Mouse (Mus musculus) megakaryocyte, embryonic 14.5 days (primary cell): ENCODE measurements at regions not wholly inside any gene's neighbourhood (a gene's known extent, or its start where the extent isn't known, plus 50 kb on each side); places are given as distances from the start of the nearest gene placed in this dataset.

Experiments
- H3K27me3 ChIP-seq: replicated peaks from 2 replicates; pipeline ENCODE3; 2012; ENCODE audit warnings: inconsistent platforms
- H3K36me3 ChIP-seq: replicated peaks from 2 replicates; pipeline ENCODE3; 2012; ENCODE audit warnings: low read length, inconsistent platforms, mixed read lengths
- H3K4me1 ChIP-seq: 2 replicates; pipeline ENCODE4 v1.6.1; 2012; ENCODE audit warnings: inconsistent platforms
- H3K4me3 ChIP-seq: replicated peaks from 2 replicates; pipeline ENCODE3; 2012; ENCODE audit warnings: moderate library complexity, mild to moderate bottlenecking, inconsistent platforms
- H3K9me3 ChIP-seq: 2 replicates; pipeline ENCODE4 v1.6.1; 2012; ENCODE audit warnings: inconsistent platforms
- FLI1 ChIP-seq: IDR thresholded peaks from 2 replicates; pipeline ENCODE4 v1.6.1; 2012; ENCODE audit warnings: low read length, inconsistent platforms, mixed read lengths
- GATA1 ChIP-seq: IDR thresholded peaks from 3 replicates; pipeline ENCODE4 v1.6.1; 2012; ENCODE audit warnings: mixed read lengths, low read length, inconsistent platforms, borderline replicate concordance

DNA sequence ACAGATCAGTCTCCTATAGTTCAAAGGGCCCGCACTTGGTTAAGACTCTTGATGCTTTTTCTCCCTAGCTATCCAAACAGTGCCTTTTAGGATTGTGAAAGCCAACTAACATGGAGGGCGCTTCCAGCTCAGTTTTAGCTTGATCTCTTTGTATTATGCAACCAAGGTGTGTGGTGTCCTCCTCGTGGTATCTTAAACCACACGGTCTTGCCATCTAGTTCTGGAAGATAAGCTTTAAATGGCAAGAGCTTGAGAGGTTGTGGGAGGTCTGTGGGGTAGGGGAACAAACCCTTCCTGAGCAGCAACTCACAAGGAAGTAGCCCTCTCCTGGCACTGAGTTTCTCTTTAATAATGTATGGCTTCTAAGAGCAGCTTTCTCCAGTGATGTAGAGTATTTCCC lies 241.5 kb downstream of the Csl start:
- Histone ChIP-seq H3K27me3 (no peaks in the 10 kb centered on the region), H3K4me3 (no peak overlapping the region), H3K9me3 (peaks cover 7% of the 10 kb centered on the region; the same call in 1 of the 2 replicates), H3K36me3 (no peaks in the 10 kb centered on the region), H3K4me1 (no peaks in the 10 kb centered on the region)
- no peak for TF ChIP-seq FLI1
- TF ChIP-seq GATA1, result no peak

DNA sequence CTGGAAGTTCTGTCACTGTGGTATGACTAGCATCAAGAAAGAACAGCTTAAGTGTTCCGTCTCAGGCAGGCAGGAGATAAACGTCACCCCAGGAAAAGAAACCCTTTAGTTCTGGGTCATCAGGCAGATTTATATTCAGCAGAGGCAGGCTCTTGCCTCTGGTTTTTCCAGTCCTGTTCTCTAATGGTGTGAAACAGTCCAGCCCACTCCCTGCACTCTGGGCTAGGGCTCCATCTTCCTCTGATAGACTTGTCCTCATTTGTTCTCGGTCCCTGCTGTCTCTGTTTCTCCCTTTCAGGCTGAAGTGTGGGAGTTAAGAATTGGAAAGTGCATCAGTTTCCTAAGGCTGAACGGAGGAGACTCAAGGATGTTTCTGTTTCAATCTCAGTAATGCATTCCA lies 240.0 kb downstream of the Csl start:
- Histone ChIP-seq H3K27me3 (no peaks in the 10 kb centered on the region), H3K4me1 (no peaks in the 10 kb centered on the region), H3K9me3 (peaks cover 16% of the 10 kb centered on the region), H3K4me3 (no peak overlapping the region), H3K36me3 (no peaks in the 10 kb centered on the region)
- no peak for TF ChIP-seq FLI1
- TF ChIP-seq GATA1, result no peak

DNA sequence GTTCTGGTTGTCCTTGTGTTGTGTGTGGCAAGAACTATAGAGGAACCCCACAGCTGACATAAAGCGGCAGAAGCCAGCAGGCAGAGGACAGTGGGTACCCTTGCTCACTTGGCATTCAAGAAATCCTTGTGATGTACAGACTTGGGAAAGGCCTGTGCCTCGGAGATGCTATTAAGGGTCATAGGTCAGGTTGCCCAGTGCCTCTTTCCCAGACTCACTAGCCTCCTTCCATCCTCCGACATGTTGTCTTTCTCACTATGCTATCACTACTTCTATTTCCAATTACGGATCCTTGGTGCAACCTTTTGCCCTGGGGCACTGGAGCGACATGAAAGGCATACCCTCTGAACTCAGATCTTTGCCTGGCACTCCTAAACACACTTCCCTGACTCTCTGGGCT lies 235.6 kb downstream of the Csl start:
- no peak for TF ChIP-seq FLI1
- TF ChIP-seq GATA1, result no peak
- Histone ChIP-seq H3K9me3 (peaks cover 16% of the 10 kb centered on the region), H3K36me3 (no peaks in the 10 kb centered on the region), H3K4me1 (no peaks in the 10 kb centered on the region), H3K27me3 (no peaks in the 10 kb centered on the region), H3K4me3 (no peak overlapping the region)

DNA sequence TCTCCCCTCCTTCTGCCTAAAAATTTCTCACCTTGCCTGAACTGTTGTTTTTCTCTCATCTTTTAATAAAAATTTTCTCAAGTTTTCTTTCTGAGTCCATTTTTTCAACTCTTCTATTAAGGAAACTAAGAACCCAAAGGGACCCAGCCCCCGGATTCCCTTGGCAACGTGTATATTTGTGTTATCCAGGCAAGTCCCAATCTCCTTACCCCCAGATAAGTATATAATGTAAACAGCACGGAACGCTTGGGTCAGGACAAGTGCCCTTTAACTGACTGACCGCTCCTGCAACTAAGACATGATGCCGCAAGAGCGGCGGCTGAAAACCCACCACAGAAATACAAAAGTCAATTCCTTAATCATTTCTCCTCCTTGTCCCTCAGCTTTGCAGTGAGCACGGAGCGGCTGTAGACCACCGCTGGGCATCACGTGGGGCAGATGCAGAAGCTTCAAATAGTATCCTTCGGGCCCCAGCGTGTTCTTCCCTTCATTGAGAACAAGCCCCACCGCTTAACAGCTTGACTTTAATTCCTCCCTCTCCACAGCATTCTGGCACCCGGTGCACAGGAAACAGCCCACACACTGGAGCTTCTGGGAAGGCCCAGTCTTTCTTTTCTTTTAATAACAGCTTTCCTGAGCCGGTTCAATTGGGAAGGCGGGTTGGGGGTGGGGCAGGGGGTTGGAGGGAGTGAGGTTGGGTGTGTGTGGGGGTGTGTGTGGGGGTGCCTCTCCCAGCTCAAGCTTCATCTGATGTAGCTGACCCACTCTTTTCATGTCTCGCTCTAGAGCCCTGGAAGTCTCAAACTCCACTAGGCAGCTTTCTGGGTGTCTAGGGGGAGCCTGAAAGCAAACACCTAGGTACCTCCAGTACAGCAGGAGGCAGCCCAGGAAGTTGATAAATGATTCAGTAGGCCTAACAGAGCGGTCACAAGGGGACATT lies 234.9 kb downstream of the Csl start:
- H3K36me3 ChIP-seq, result no peaks in the 10 kb centered on the region
- peaks cover 16% of the 10 kb centered on the region for H3K9me3 ChIP-seq
- no peak overlapping the region for H3K4me3 ChIP-seq
- TF ChIP-seq FLI1 (no peak), GATA1 (no peak)
- H3K27me3 ChIP-seq, result no peaks in the 10 kb centered on the region
- H3K4me1 ChIP-seq, result no peaks in the 10 kb centered on the region

DNA sequence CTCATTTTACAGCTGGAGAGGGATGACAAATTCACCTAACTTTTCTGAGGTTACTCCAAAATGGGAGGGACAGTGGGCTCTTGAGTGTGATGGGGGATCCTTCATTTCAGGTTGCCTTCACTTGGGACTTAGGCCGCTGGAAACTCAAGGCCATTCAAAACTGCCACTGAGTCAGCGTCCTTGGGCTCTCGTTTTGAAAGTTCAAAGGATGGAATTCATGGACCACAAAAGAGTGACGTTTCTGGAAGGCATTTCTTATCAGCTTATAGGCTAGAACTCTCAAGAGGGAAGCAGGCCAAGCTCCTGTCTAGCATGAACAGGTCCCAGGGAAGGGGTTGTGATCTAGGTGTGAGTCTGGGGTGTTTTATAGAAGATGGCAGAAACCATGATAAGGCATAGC lies 233.3 kb downstream of the Csl start:
- H3K36me3 ChIP-seq, result no peaks in the 10 kb centered on the region
- H3K4me1 ChIP-seq, result no peaks in the 10 kb centered on the region
- no peaks in the 10 kb centered on the region for H3K27me3 ChIP-seq
- no peak overlapping the region for H3K4me3 ChIP-seq
- peaks cover 12% of the 10 kb centered on the region for H3K9me3 ChIP-seq
- TF ChIP-seq FLI1, result no peak
- TF ChIP-seq GATA1, result no peak

DNA sequence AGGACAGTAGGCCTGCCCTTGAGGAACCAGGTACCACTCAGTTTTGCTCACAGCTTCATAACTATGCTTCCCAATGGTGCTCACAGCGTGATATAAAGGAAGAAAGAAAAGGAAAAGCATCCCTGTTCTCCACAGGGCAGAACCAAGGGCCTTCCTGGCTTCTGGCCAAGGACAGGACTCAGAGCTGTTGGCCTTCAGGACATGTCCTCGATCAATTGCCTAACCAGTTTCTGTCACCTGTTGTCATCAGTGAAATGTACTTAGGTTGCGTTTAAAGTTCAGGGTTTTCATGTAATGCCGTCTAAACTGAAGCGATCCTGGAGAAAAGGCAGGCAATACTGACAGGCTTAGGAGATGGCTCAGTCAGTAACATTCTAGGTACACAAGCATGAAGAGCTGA lies 232.9 kb downstream of the Csl start:
- Histone ChIP-seq H3K27me3 (no peaks in the 10 kb centered on the region), H3K9me3 (peaks cover 10% of the 10 kb centered on the region), H3K4me1 (no peaks in the 10 kb centered on the region), H3K4me3 (no peak overlapping the region), H3K36me3 (no peaks in the 10 kb centered on the region)
- no peak for TF ChIP-seq GATA1
- no peak for TF ChIP-seq FLI1

DNA sequence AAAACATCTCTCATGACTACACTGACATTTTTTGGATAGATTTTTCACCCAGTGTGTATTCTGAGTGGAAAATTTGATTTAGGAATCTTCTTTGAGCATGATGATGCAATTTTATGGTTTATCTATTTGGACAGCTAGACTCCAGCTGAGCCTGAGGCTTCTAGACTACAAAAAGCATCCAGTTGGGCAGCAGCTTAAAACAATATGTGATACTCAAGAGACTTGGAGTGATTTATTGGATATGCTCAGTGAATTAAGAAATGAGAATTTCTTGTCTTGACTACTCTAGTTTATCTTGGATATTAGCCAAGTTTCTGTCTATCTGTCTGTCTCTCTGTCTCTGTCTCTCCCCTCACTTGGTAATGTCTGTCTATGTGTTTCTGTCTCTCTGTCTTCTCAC lies 228.4 kb downstream of the Csl start:
- no peaks in the 10 kb centered on the region for H3K36me3 ChIP-seq
- H3K9me3 ChIP-seq, result no peaks in the 10 kb centered on the region
- H3K27me3 ChIP-seq, result no peaks in the 10 kb centered on the region
- TF ChIP-seq FLI1 (no peak), GATA1 (no peak)
- no peaks in the 10 kb centered on the region for H3K4me1 ChIP-seq
- no peak overlapping the region for H3K4me3 ChIP-seq

DNA sequence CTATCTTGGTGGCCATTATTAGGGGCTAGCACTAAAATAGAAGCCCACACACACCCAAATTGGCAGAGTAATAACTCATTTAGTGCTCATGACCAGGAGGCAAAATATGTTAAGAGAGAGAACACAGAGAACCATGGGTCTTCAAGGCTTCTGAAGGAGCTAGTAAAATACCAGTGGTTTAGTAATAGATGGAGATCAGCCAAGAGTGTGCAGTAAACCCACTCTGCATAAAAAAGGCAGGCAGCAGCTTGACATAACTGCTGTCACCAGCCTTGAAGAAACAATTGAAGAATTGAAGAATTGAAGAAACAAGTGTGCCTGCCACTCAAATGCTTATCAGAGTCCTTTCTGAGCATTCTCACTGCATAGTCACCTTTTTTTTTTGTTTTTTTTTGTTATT lies 227.9 kb downstream of the Csl start:
- no peaks in the 10 kb centered on the region for H3K9me3 ChIP-seq
- H3K27me3 ChIP-seq, result no peaks in the 10 kb centered on the region
- no peak overlapping the region for H3K4me3 ChIP-seq
- no peaks in the 10 kb centered on the region for H3K36me3 ChIP-seq
- TF ChIP-seq FLI1 (no peak), GATA1 (no peak)
- H3K4me1 ChIP-seq, result no peaks in the 10 kb centered on the region

DNA sequence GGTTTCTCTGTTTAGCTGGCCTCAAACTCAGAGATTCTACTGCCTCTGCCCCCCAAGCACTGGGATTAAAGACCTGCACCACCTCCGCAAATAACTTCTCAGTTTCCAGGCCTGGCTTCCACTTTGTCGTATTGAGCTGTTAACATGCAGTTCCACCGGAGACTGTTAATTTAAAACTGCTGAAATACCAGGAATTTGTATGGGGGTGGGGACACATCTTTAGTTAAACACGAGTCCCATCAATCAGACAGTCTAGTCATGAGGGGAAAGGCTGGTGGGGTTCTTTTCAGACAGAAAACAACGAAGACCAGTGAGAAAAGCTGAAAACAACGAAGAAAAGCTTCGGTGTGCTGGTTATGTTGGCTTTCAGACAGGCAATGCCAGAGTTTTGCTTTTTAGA lies 227.5 kb downstream of the Csl start:
- Histone ChIP-seq H3K4me3 (no peak overlapping the region), H3K4me1 (no peaks in the 10 kb centered on the region), H3K9me3 (no peaks in the 10 kb centered on the region), H3K36me3 (no peaks in the 10 kb centered on the region), H3K27me3 (no peaks in the 10 kb centered on the region)
- TF ChIP-seq GATA1 (no peak), FLI1 (no peak)

DNA sequence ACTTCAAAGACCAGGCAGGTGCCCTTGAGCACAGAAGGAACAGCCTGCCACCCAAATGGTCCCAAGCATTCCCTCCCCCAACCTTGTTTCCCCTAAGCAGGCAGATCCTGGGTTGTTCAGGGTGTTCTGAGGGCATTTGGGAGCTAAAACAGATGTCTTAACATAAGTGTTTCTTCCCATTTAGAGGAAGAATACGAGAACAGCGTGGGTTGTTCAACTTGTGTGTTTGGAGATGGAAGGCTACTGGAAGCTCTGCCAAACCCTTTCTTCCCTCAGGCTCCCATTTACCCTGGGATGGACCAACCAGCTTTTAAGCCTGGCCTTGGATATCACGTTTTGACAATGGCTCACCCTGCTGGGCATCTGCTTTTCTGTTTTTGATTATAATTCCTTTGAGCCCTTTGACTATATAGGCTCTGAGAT lies 226.8 kb downstream of the Csl start:
- H3K4me1 ChIP-seq, result no peaks in the 10 kb centered on the region
- no peak overlapping the region for H3K4me3 ChIP-seq
- no peaks in the 10 kb centered on the region for H3K27me3 ChIP-seq
- no peaks in the 10 kb centered on the region; the same call in 1 of the 2 replicates for H3K9me3 ChIP-seq
- TF ChIP-seq FLI1 (no peak), GATA1 (no peak)
- H3K36me3 ChIP-seq, result no peaks in the 10 kb centered on the region
